Mouse (Mus musculus) CH12.LX (cell line): ENCODE data around the gene Ncoa4. TPM values are rescaled to one million over a fixed set of nuclear protein-coding genes. Genes with fewer than 3 reads are reported as not detected.
"Not testable (repeated sequence)": the region's sequence is repeated elsewhere in the genome, so short reads cannot be mapped to it uniquely, and the experiment has no call there.

Source experiments
- DNase-seq: peaks from one replicate; pipeline ENCODE4 v3.0.0-alpha.2; 2013; ENCODE audit errors: extremely low read depth
- H3K27ac ChIP-seq: 2 replicates; pipeline ENCODE4 v1.5.1; 2012; ENCODE audit warnings: low read depth, mild to moderate bottlenecking, control low read depth, moderate library complexity; ENCODE audit not compliant: insufficient read depth
- H3K27me3 ChIP-seq: replicated peaks from 2 replicates; pipeline ENCODE3; 2012; ENCODE audit warnings: inconsistent platforms
- H3K36me3 ChIP-seq, 2 experiments: replicated peaks in 1 of 2; 2 replicates each; pipeline versions ENCODE3 to v1.6.1; 2012; ENCODE audit warnings: inconsistent platforms in 1 of 2, low read length in 1 of 2, mild to moderate bottlenecking in 1 of 2, mixed read lengths in 1 of 2, moderate library complexity in 1 of 2; ENCODE audit not compliant: control insufficient read depth in 1 of 2, insufficient read depth in 1 of 2
- H3K4me1 ChIP-seq, 2 experiments: 2 replicates each; pipeline ENCODE4 v1.6.1; 2012; ENCODE audit warnings: inconsistent platforms in 1 of 2, moderate library complexity in 1 of 2; ENCODE audit not compliant: insufficient read depth in 2 of 2, control insufficient read depth in 1 of 2
- H3K4me2 ChIP-seq: 2 replicates; pipeline ENCODE4 v1.6.1; 2012; ENCODE audit warnings: low read depth, mild to moderate bottlenecking, control low read depth; ENCODE audit not compliant: poor library complexity, insufficient read depth, severe bottlenecking
- H3K4me3 ChIP-seq, 3 experiments: fragments of 150-350 bp in 1 of 3; sonication (generic) in 1 of 3; replicated peaks in 1 of 3; 2 replicates each; pipeline versions ENCODE3 to v1.5.1; 2011 to 2012; ENCODE audit warnings: low read depth in 2 of 3, low read length in 2 of 3, mild to moderate bottlenecking in 2 of 3, moderate library complexity in 2 of 3, control low read depth in 1 of 3, improper control_type of control experiment in 1 of 3, inconsistent platforms in 1 of 3, mixed read lengths in 1 of 3; ENCODE audit not compliant: poor library complexity in 1 of 3
- H3K79me2 ChIP-seq: replicated peaks from 2 replicates; pipeline ENCODE4 v1.6.1; 2012; ENCODE audit warnings: mild to moderate bottlenecking, moderate library complexity; ENCODE audit not compliant: control insufficient read depth, poor library complexity, insufficient read depth, severe bottlenecking; ENCODE audit errors: extremely low read depth
- H3K9ac ChIP-seq: 2 replicates; pipeline ENCODE4 v1.6.1; 2012; ENCODE audit warnings: low read depth, mild to moderate bottlenecking, control low read depth, moderate library complexity; ENCODE audit not compliant: insufficient read depth
- H3K9me3 ChIP-seq: replicated peaks from 2 replicates; pipeline ENCODE3; 2012; ENCODE audit warnings: low read length, inconsistent platforms, mixed read lengths
- JUND ChIP-seq: conservative IDR thresholded peaks from 2 replicates; pipeline ENCODE4 v1.6.1; 2011; ENCODE audit warnings: low read depth, low read length, improper control_type of control experiment
- MAX ChIP-seq: IDR thresholded peaks from 2 replicates; pipeline ENCODE4 v1.6.1; 2011; ENCODE audit warnings: low read length, improper control_type of control experiment
- MEF2A ChIP-seq: IDR thresholded peaks from 2 replicates; pipeline ENCODE4 v1.6.1; 2014; ENCODE audit warnings: low read depth, mild to moderate bottlenecking, inconsistent platforms, low read length, improper control_type of control experiment, borderline replicate concordance
- POLR2A ChIP-seq: IDR thresholded peaks from 2 replicates; pipeline ENCODE4 v1.6.1; 2011; ENCODE audit warnings: low read depth, mild to moderate bottlenecking, improper control_type of control experiment, low read length
- TCF12 ChIP-seq: IDR thresholded peaks from 2 replicates; pipeline ENCODE4 v1.6.1; 2014; ENCODE audit warnings: low read depth, mild to moderate bottlenecking, inconsistent platforms, low read length, improper control_type of control experiment
- USF2 ChIP-seq: conservative IDR thresholded peaks from 2 replicates; pipeline ENCODE4 v1.6.1; 2011; ENCODE audit warnings: low read depth, low read length, improper control_type of control experiment
- ZNF384 ChIP-seq: IDR thresholded peaks from 2 replicates; pipeline ENCODE4 v1.6.1; 2012; ENCODE audit warnings: low read depth, low read length, improper control_type of control experiment, inconsistent platforms
- dilution Hi-C: fragments of 300-500 bp; cut with MboI; formaldehyde crosslinking; loops from 2 replicates; pipeline ENCODE4 v1.14.3; 2020; ENCODE audit warnings: low sequenced_read_pairs; ENCODE audit not compliant: extremely low pct_unique_long_range_greater_than_20kb, extremely low pct_ligation_motif_present
- in situ Hi-C: fragments of 300-500 bp; cut with MboI; formaldehyde crosslinking; loops from 3 replicates; pipeline ENCODE4 v1.14.3; 2019; ENCODE audit warnings: low sequenced_read_pairs, low pct_ligation_motif_present, low pct_unique_long_range_greater_than_20kb, mixed read lengths
- polyA plus RNA-seq: library from polyadenylated mRNA; unstranded; fragments of >175 nt; gene quantifications from 2 replicates; pipeline ENCODE4 v1.2.1, GENCODE M21; 2012; ENCODE audit warnings: low read depth; ENCODE audit not compliant: insufficient read length
- total RNA-seq, 2 experiments: library from RNA; depleted of rRNA; stranded (reverse); fragments of 300-350 nt in 1 of 2; fragments of >200 nt in 1 of 2; gene quantifications; 2 replicates each; pipeline ENCODE4 v1.2.3; 2012 to 2014

Ncoa4 gene
- total and polyA plus RNA-seq, 3 experiments = 41.6 to 102 (median 63.9) TPM

- no peak for TF ChIP-seq MEF2A
- TF ChIP-seq USF2 = no peak
- Histone ChIP-seq H3K9ac (no peak overlapping the region), H3K27me3 (no peaks in the 10 kb centered on the region), H3K4me2 (no peak overlapping the region), H3K79me2 (peaks cover 44% of the 10 kb centered on the region), H3K27ac (no peak overlapping the region), H3K36me3 (peaks cover 19 to 54% of the 10 kb centered on the region in 2 experiments), H3K4me1 (peaks cover 2 to 37% of the 10 kb centered on the region in 2 experiments; a peak in 2 of 4 replicates), H3K4me3 (no peak overlapping the region), H3K9me3 (no peaks in the 10 kb centered on the region)
- in situ Hi-C loops = no loop called here
- dilution Hi-C loops = no loop called here
- no peak for DNase-seq
These were observed 10.5 kb downstream of the Ncoa4 start for GRCm38 (mm10) chr14:32170137-32170536.

- Histone ChIP-seq H3K9ac (no peak overlapping the region), H3K27ac (no peak overlapping the region), H3K4me1 (peaks cover 0 to 5% of the 10 kb centered on the region in 2 experiments; a peak in 1 of 4 replicates), H3K79me2 (peaks cover 3% of the 10 kb centered on the region; the same call in 1 of the 2 replicates), H3K27me3 (no peaks in the 10 kb centered on the region), H3K4me3 (no peak overlapping the region), H3K9me3 (no peaks in the 10 kb centered on the region), H3K36me3 (peaks cover 37 to 70% of the 10 kb centered on the region in 2 experiments), H3K4me2 (no peak overlapping the region)
- no peak for TF ChIP-seq MAX
- no peak for TF ChIP-seq ZNF384
- TF ChIP-seq JUND = no peak
- DNase-seq = no peak
- dilution Hi-C loops (no loop called here), in situ Hi-C loops (no loop called here)
These were observed 15.6 kb downstream of the Ncoa4 start for GRCm38 (mm10) chr14:32175310-32175709.

GRCm38 (mm10) chr14:32176590-32176989, 16.9 kb downstream of the Ncoa4 start:
- in situ Hi-C loops, dilution Hi-C loops, H3K27ac ChIP-seq, H3K79me2 ChIP-seq, H3K27me3 ChIP-seq, DNase-seq, H3K4me1 ChIP-seq, H3K9me3 ChIP-seq, H3K4me2 ChIP-seq, H3K4me3 ChIP-seq, H3K9ac ChIP-seq: not testable (repeated sequence)
- peaks cover 40 to 71% of the 10 kb centered on the region in 2 experiments for H3K36me3 ChIP-seq

- no peaks in the 10 kb centered on the region for H3K79me2 ChIP-seq
- DNase-seq = no peak
- H3K4me2 ChIP-seq = no peak overlapping the region
- TF ChIP-seq MEF2A (no peak), TCF12 (no peak), POLR2A (peak; percentile 29; the same call in 1 of the 2 replicates)
- H3K9me3 ChIP-seq = no peaks in the 10 kb centered on the region
- H3K27me3 ChIP-seq = no peaks in the 10 kb centered on the region
- H3K4me1 ChIP-seq = no peaks in the 10 kb centered on the region
- H3K4me3 ChIP-seq = no peak overlapping the region
- in situ Hi-C loops = no loop called here
- dilution Hi-C loops = no loop called here
- no peak overlapping the region for H3K9ac ChIP-seq
- H3K27ac ChIP-seq = no peak overlapping the region
- H3K36me3 ChIP-seq = peaks cover 40 to 72% of the 10 kb centered on the region in 2 experiments
These were observed 19.9 kb downstream of the Ncoa4 start for GRCm38 (mm10) chr14:32179393-32180195.
